Mouse (Mus musculus) MEL (cell line): ENCODE results near the gene Ttc34. TPM values are rescaled to one million over a fixed set of nuclear protein-coding genes. Genes with fewer than 3 reads are reported as not detected.

ENCODE experiments used
- DNase-seq: peaks from one replicate; pipeline ENCODE4 v3.0.0; 2011; ENCODE audit warnings: low read depth, low spot score
- H3K27ac ChIP-seq: 2 replicates; pipeline ENCODE4 v1.5.1; 2012; ENCODE audit warnings: low read depth, mild to moderate bottlenecking, control low read depth, low read length, moderate library complexity; ENCODE audit not compliant: control insufficient read depth
- H3K27me3 ChIP-seq, 2 experiments: fragments of 150-350 bp in 1 of 2; sonication (generic) in 1 of 2; 2 replicates each; pipeline ENCODE4 v1.6.1; 2012; ENCODE audit warnings: low read length in 2 of 2, mild to moderate bottlenecking in 2 of 2, improper control_type of control experiment in 1 of 2, moderate library complexity in 1 of 2; ENCODE audit not compliant: insufficient read depth in 2 of 2, control insufficient read depth in 1 of 2
- H3K36me3 ChIP-seq, 2 experiments: 2 replicates each; pipeline ENCODE4 v1.6.1; 2012 to 2014; ENCODE audit warnings: low read length in 2 of 2, improper control_type of control experiment in 1 of 2, inconsistent platforms in 1 of 2, mild to moderate bottlenecking in 1 of 2; ENCODE audit not compliant: insufficient read depth in 2 of 2, control insufficient read depth in 1 of 2
- H3K4me1 ChIP-seq, 2 experiments: fragments of 150-350 bp in 1 of 2; sonication (generic) in 1 of 2; 2 replicates each; pipeline ENCODE4 v1.6.1; 2012; ENCODE audit warnings: low read length in 2 of 2, improper control_type of control experiment in 1 of 2, mild to moderate bottlenecking in 1 of 2; ENCODE audit not compliant: insufficient read depth in 2 of 2, control insufficient read depth in 1 of 2
- H3K4me3 ChIP-seq, 2 experiments: fragments of 150-350 bp in 1 of 2; sonication (generic) in 1 of 2; 2 replicates each; pipeline ENCODE4 v1.5.1; 2012; ENCODE audit warnings: low read depth in 2 of 2, low read length in 2 of 2, mild to moderate bottlenecking in 2 of 2, moderate library complexity in 2 of 2, control low read depth in 1 of 2, improper control_type of control experiment in 1 of 2; ENCODE audit not compliant: control insufficient read depth in 1 of 2, insufficient read depth in 1 of 2
- H3K79me2 ChIP-seq: 2 replicates; pipeline ENCODE4 v1.6.1; 2012; ENCODE audit warnings: mild to moderate bottlenecking, low read length, moderate library complexity; ENCODE audit not compliant: control insufficient read depth, poor library complexity, insufficient read depth
- H3K9ac ChIP-seq: 2 replicates; pipeline ENCODE4 v1.6.1; 2012; ENCODE audit warnings: low read depth, mild to moderate bottlenecking, control low read depth, low read length, moderate library complexity; ENCODE audit not compliant: control insufficient read depth, poor library complexity, severe bottlenecking
- H3K9me3 ChIP-seq: fragments of 150-350 bp; sonication (generic); replicated peaks from 2 replicates; pipeline ENCODE4 v1.6.1; 2012; ENCODE audit warnings: mild to moderate bottlenecking, low read length, improper control_type of control experiment, moderate library complexity; ENCODE audit not compliant: insufficient read depth
- BHLHE40 ChIP-seq: IDR thresholded peaks from 2 replicates; pipeline ENCODE4 v1.6.1; 2012; ENCODE audit warnings: low read depth, mild to moderate bottlenecking, inconsistent platforms, low read length, improper control_type of control experiment, borderline replicate concordance
- CHD1 ChIP-seq: IDR thresholded peaks from 2 replicates; pipeline ENCODE4 v1.6.1; 2012; ENCODE audit warnings: low read depth, mild to moderate bottlenecking, inconsistent platforms, low read length, improper control_type of control experiment
- CTCF ChIP-seq, 3 experiments: IDR thresholded peaks in 2 of 3; conservative IDR thresholded peaks in 1 of 3; 2 replicates each; pipeline ENCODE4 v1.5.1; 2011 to 2012; ENCODE audit warnings: low read length in 3 of 3, low read depth in 2 of 3, mild to moderate bottlenecking in 2 of 3, improper control_type of control experiment in 1 of 3, inconsistent platforms in 1 of 3, mixed read lengths in 1 of 3, moderate library complexity in 1 of 3; ENCODE audit not compliant: control insufficient read depth in 1 of 3, insufficient read depth in 1 of 3, poor library complexity in 1 of 3, severe bottlenecking in 1 of 3
- E2F4 ChIP-seq: IDR thresholded peaks from 2 replicates; pipeline ENCODE4 v1.6.1; 2011; ENCODE audit warnings: low read depth, low read length, improper control_type of control experiment, borderline replicate concordance
- EP300 ChIP-seq, 2 experiments: IDR thresholded peaks; 2 replicates each; pipeline ENCODE4 v1.6.1; 2011; ENCODE audit warnings: improper control_type of control experiment in 2 of 2, low read length in 2 of 2, low read depth in 1 of 2, mild to moderate bottlenecking in 1 of 2
- ETS1 ChIP-seq: IDR thresholded peaks from 2 replicates; pipeline ENCODE4 v1.6.1; 2012; ENCODE audit warnings: low read depth, mild to moderate bottlenecking, inconsistent platforms, low read length, improper control_type of control experiment, moderate library complexity
- GABPA ChIP-seq: IDR thresholded peaks from 2 replicates; pipeline ENCODE4 v1.6.1; 2012; ENCODE audit warnings: low read depth, mild to moderate bottlenecking, inconsistent platforms, low read length, improper control_type of control experiment, moderate library complexity
- HCFC1 ChIP-seq: IDR thresholded peaks from 2 replicates; pipeline ENCODE4 v1.6.1; 2012; ENCODE audit warnings: low read depth, mild to moderate bottlenecking, inconsistent platforms, low read length, improper control_type of control experiment, moderate library complexity
- KAT2A ChIP-seq: conservative IDR thresholded peaks from 2 replicates; pipeline ENCODE4 v1.6.1; 2012; ENCODE audit warnings: low read depth, low read length, improper control_type of control experiment, inconsistent platforms
- MAFK ChIP-seq: IDR thresholded peaks from 2 replicates; pipeline ENCODE4 v1.6.1; 2011; ENCODE audit warnings: low read depth, mild to moderate bottlenecking, low read length, improper control_type of control experiment, borderline replicate concordance
- MAX ChIP-seq: IDR thresholded peaks from 2 replicates; pipeline ENCODE4 v1.6.1; 2011; ENCODE audit warnings: low read length, improper control_type of control experiment
- MXI1 ChIP-seq: IDR thresholded peaks from 2 replicates; pipeline ENCODE4 v1.6.1; 2011; ENCODE audit warnings: mild to moderate bottlenecking, low read depth, low read length, improper control_type of control experiment
- MYC ChIP-seq: IDR thresholded peaks from 2 replicates; pipeline ENCODE4 v1.6.1; 2011; ENCODE audit warnings: low read depth, mild to moderate bottlenecking, low read length, improper control_type of control experiment, moderate library complexity
- NELFE ChIP-seq: IDR thresholded peaks from 2 replicates; pipeline ENCODE4 v1.6.1; 2011; ENCODE audit warnings: low read depth, low read length, improper control_type of control experiment
- POLR2A ChIP-seq, 2 experiments: IDR thresholded peaks; 2 replicates each; pipeline ENCODE4 v1.6.1; 2011 to 2012; ENCODE audit warnings: low read length in 2 of 2, mild to moderate bottlenecking in 2 of 2, control low read depth in 1 of 2, improper control_type of control experiment in 1 of 2, low read depth in 1 of 2, moderate library complexity in 1 of 2; ENCODE audit not compliant: control insufficient read depth in 1 of 2, insufficient read depth in 1 of 2, poor library complexity in 1 of 2
- POLR2AphosphoS5 ChIP-seq: IDR thresholded peaks from 2 replicates; pipeline ENCODE4 v1.6.1; 2012; ENCODE audit warnings: low read depth, borderline replicate concordance, mild to moderate bottlenecking, inconsistent platforms, low read length, moderate library complexity, mixed read lengths
- RAD21 ChIP-seq: IDR thresholded peaks from 2 replicates; pipeline ENCODE4 v1.6.1; 2011; ENCODE audit warnings: mild to moderate bottlenecking, low read depth, low read length, improper control_type of control experiment
- SIN3A ChIP-seq: IDR thresholded peaks from 2 replicates; pipeline ENCODE4 v1.6.1; 2012; ENCODE audit warnings: low read length, improper control_type of control experiment, inconsistent platforms
- TAL1 ChIP-seq: IDR thresholded peaks from 2 replicates; pipeline ENCODE4 v1.6.1; 2012; ENCODE audit warnings: mild to moderate bottlenecking, inconsistent platforms, low read length, moderate library complexity, mixed read lengths
- TBP ChIP-seq: IDR thresholded peaks from 2 replicates; pipeline ENCODE4 v1.8.0; 2011; ENCODE audit warnings: low read depth, low read length, improper control_type of control experiment
- USF2 ChIP-seq, 2 experiments: IDR thresholded peaks; 2 replicates each; pipeline ENCODE4 v1.6.1; 2011 to 2012; ENCODE audit warnings: improper control_type of control experiment in 2 of 2, low read length in 2 of 2, borderline replicate concordance in 1 of 2, inconsistent platforms in 1 of 2, low read depth in 1 of 2, mild to moderate bottlenecking in 1 of 2; ENCODE audit not compliant: insufficient read depth in 1 of 2
- ZMIZ1 ChIP-seq: IDR thresholded peaks from 2 replicates; pipeline ENCODE4 v1.6.1; 2012; ENCODE audit warnings: low read depth, mild to moderate bottlenecking, inconsistent platforms, low read length, improper control_type of control experiment, moderate library complexity
- ZNF384 ChIP-seq: IDR thresholded peaks from 2 replicates; pipeline ENCODE4 v1.6.1; 2012; ENCODE audit warnings: low read depth, mild to moderate bottlenecking, inconsistent platforms, low read length, improper control_type of control experiment
- polyA plus RNA-seq, 2 experiments: library from polyadenylated mRNA; stranded (reverse) in 1 of 2; unstranded in 1 of 2; fragments of >175 nt in 1 of 2; fragments of >200 nt in 1 of 2; gene quantifications; 2 replicates each; pipeline versions ENCODE4 v1.2.1 to v1.2.4; 2012; ENCODE audit warnings: low replicate concordance in 2 of 2, low read depth in 1 of 2; ENCODE audit not compliant: insufficient read length in 2 of 2, insufficient read depth in 1 of 2, missing spikeins in 1 of 2
- total RNA-seq: library from RNA; depleted of rRNA; stranded (reverse); fragments of 300-350 nt; gene quantifications from 2 replicates; pipeline ENCODE4 v1.2.3, GENCODE M21; 2012

The Ttc34 gene
- total and polyA plus RNA-seq, 3 experiments, result not detected

- no peak overlapping the region for H3K9ac ChIP-seq
- TF ChIP-seq TAL1, result no peak
- no peak for TF ChIP-seq ZNF384
- H3K4me1 ChIP-seq, result no peaks in the 10 kb centered on the region
- no peaks in the 10 kb centered on the region for H3K9me3 ChIP-seq
- H3K4me3 ChIP-seq, result no peak overlapping the region
- H3K27me3 ChIP-seq, result no peaks in the 10 kb centered on the region
- no peak for DNase-seq
- no peaks in the 10 kb centered on the region for H3K79me2 ChIP-seq
- H3K36me3 ChIP-seq, result no peaks in the 10 kb centered on the region
- H3K27ac ChIP-seq, result no peak overlapping the region
These were observed 9.2 kb upstream of the Ttc34 start for GRCm38 (mm10) chr4:154827861-154828610.

- no peak for DNase-seq
- Histone ChIP-seq H3K27ac (no peak overlapping the region), H3K9ac (no peak overlapping the region), H3K9me3 (no peaks in the 10 kb centered on the region), H3K27me3 (no peaks in the 10 kb centered on the region), H3K79me2 (no peaks in the 10 kb centered on the region), H3K36me3 (no peaks in the 10 kb centered on the region), H3K4me3 (no peak overlapping the region), H3K4me1 (no peaks in the 10 kb centered on the region)
- no peak for TF ChIP-seq EP300 (IDR thresholded peaks at IDR 0.05; ENCODE audit: low read depth in 1 of 2, low read length in 2 of 2)
- no peak for TF ChIP-seq MYC
- no peak for TF ChIP-seq MXI1
- TF ChIP-seq MAFK, result no peak
- TF ChIP-seq E2F4, result no peak
- TF ChIP-seq ZMIZ1, result no peak
- no peak for TF ChIP-seq POLR2AphosphoS5
- TF ChIP-seq RAD21, result no peak
- TF ChIP-seq KAT2A, result no peak
These were observed 5.2 kb upstream of the Ttc34 start for GRCm38 (mm10) chr4:154831915-154832573.

- H3K9ac ChIP-seq, result no peak overlapping the region
- H3K27me3 ChIP-seq, result no peaks in the 10 kb centered on the region
- H3K27ac ChIP-seq, result no peak overlapping the region
- no peak for DNase-seq
- no peaks in the 10 kb centered on the region for H3K36me3 ChIP-seq
- no peak overlapping the region for H3K4me3 ChIP-seq
- no peaks in the 10 kb centered on the region for H3K4me1 ChIP-seq
- no peaks in the 10 kb centered on the region for H3K79me2 ChIP-seq
- no peaks in the 10 kb centered on the region for H3K9me3 ChIP-seq
- TF ChIP-seq ZMIZ1 (no peak), CHD1 (no peak), CTCF (IDR thresholded peaks at IDR 0.05 in 2 of 3, conservative IDR thresholded peaks at IDR 0.05 in 1 of 3; ENCODE audit: control insufficient read depth in 1 of 3, insufficient read depth in 1 of 3, low read depth in 2 of 3, low read length in 3 of 3, poor library complexity in 1 of 3, severe bottlenecking in 1 of 3) (no peak), TBP (no peak), E2F4 (no peak), SIN3A (no peak), MYC (no peak), BHLHE40 (no peak), HCFC1 (no peak), USF2 (IDR thresholded peaks at IDR 0.05; ENCODE audit: borderline replicate concordance in 1 of 2, insufficient read depth in 1 of 2, low read depth in 1 of 2, low read length in 2 of 2) (no peak), POLR2A (IDR thresholded peaks at IDR 0.05; ENCODE audit: control insufficient read depth in 1 of 2, insufficient read depth in 1 of 2, low read depth in 1 of 2, low read length in 2 of 2, poor library complexity in 1 of 2) (no peak), NELFE (no peak), MAX (no peak), ETS1 (no peak), GABPA (no peak)
These were observed 910 bp upstream of the Ttc34 start for GRCm38 (mm10) chr4:154836183-154836915.
